Mouse (Mus musculus): ENCODE measurements around the gene Lipt2.
A peak's percentile ranks its signal among the peaks of the same experiment; 100 is the strongest.

Gene Lipt2

DNA sequence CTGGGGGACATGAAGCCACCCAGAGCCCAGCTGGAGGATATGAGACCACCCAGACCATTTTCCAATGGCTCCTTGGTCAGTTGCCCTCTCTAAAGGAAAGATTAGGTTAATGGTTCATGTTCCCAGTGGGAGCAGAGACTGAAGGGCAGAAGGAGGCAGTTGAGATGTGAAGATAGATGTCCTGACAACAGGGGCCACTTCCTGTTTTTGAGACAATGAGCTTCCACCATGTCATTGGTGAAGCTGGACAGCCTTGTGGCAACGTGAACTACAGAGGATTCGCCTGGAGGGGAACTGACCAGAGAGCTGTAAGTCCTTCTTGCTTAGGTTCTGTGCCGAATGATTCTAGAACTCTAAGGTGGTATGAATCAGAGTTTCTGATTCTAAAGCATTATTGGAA, 17.2 kb downstream of the Lipt2 start, which contains the start of gene Kcne3:
Gene Kcne3, plus strand, starts transcription at position 234 of the 400 bp plus-strand sequence.
- DNase-seq: no peak

DNA sequence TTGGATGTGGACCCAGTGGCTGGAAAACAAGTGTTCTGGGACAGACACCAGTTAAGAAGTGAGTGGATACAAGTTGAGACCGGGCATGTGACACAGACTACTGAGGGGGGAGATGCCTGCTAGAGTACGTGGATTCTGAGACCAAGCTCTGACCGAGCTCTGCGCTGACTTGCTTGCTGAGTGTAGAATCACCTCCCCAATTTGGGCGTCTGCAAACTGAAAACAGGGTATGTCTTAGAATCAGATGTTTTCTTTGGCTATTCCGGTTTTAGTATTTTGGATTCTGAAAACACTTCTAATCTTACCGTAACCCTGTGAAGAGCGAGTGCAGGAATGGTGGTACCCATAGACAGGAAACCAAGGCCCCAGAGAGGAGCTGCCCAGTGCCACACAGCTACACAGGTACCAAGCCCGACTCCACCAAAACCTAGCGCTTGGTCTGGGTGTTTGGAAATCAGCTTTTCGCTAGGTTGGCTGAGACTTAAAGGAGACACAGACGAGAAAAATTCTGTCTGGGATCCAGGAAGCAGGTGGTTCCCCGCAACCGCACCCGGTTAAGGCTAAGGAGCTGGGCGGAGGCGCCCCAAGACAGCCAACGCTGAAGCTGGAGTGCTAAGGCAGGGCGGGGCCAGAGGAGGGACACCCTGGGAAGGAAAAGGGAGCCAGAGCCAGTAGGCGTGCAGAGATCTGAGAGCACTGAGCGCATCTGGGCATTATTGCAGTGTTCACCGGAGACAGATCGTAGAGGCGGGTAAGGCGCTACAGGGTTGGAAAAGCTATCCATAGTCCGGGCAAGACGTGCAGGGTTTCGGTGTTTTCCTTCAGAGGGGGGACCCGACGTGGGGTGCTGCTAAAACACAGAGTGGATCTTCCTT, 19.2 kb downstream of the Lipt2 start:
- DNase-seq: peak; percentile 20 to 33

GRCm38 (mm10) chr7:100178891-100179233, 19.8 kb downstream of the Lipt2 start:
- DNase-seq: peak in 1 of 2 experiments; percentile 10

DNA sequence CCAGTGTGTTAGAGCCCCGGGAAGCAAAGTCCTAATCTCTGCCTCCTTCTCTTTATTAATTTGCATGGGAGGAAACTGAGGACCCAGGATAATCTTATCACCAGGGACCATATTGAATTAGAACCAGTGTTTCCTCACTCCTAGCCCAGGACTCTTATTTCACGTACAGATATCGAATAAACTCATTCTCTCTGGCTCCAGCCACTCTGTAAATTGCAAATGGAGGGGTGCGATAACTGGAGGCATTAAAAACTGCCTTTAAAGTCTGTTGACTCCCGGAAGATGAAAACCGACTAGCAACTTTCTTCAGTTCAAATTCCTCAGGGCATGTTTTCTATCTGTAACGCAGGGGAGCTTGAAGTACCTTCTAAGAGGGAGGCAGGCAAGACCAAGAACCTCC, 20.3 kb downstream of the Lipt2 start:
- DNase-seq: no peak

DNA sequence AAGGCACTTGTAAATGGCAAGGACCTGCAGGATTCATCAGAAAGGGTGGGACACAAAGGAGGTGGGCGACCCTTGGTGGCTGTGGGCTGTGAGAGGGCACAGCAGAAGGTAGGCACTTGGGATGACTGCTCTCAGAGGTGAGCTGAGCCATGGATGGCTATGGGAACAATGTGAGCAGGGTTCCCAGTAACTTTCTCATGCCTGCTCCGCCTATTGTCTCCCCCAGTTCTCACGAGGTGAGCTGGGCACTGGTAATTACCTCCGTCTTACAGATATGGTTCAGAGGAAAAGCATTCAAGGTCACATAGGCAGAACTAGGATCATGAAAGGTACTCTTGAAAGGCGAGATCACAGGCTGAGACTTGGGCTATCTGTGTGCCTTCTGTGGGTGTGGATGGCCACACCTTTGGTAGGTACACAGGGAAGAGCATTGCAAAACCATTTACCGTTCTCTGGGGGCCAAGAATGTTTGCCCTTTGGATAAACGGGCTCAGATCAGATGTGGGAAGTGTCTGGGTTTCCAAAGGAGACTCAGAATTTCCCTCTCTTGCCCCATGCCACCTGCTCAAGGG, 20.8 kb downstream of the Lipt2 start:
- no peak for DNase-seq

DNA sequence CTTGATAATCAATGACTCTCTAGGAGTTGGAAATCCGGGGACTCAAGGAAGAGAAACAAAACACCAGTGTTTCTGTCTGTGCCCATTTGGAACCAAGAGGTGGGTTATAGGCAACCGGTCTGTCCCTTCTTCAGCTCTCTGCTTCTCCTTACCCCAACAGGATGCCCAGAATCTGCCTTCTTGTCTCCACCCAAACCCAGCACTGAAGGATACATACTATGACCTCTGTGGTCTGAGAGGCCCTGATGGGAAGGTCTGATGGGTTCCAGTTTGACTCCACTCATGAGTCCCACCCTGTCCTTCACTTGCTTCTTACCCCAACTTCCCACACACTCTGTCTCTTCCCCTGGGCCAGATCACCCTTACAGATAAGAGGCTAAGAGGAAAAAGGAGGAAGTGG, 22.1 kb downstream of the Lipt2 start:
- no peak for DNase-seq

DNA sequence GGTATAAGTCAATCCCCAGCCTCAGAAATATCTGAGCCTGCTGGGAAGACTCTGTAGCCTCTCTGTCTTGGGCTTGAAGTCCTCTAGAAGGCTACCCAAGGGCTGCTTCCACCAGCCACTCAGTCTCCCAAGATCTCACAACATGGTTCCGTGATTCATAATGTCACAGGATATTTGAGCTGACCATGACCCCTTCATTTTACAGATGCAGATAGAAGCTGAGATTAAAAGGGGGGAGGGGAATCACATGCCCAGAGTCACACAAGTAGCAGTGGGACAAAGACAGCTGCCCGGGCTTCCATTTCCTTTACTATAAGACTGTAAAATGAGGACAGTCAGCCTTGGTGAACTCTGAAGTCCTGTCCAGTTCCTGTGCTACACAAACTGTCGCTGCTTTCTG, 22.5 kb downstream of the Lipt2 start:
- no peak for DNase-seq

DNA sequence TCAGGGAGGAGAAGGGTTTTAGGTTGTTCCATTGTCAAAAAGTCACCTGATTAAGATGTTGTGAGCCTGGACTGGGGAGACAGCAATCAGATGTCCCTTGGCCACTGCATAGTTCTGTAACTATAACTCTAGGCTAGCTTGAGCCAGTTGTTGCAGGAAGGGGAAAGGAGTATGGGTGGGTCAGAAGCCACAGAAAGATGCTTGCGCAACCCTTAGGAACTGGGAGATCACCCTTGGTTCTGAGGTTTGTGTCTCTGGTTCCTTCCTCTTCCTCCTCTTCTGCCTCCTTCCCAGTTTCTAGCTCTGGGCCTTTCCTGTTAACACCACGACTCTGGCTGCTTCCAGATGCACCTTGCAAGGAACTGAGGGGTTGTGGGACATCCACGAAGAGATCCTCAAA, 23.3 kb downstream of the Lipt2 start:
- DNase-seq: no peak

DNA sequence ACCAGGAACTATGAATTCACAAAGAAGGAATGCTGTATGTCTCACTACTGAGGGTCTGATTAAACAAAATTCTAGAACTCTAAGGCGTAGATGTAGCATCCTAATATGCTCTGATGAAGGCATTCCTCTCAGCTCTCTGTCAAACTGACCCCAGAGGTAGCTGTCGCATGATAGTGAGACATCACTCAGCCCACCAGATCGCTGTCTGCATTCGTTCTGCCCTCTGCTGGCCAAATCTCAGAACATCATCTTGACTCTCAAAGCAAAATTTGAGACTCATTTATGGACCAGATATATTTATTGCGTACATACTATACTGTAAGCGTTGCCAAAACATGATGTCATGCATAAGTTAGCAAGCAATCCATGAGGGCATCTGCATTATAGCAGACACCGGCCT, 28.5 kb downstream of the Lipt2 start:
- peak; percentile 51 to 75 for DNase-seq

GRCm38 (mm10) chr7:100190167-100190566, 31.1 kb downstream of the Lipt2 start:
- DNase-seq: no peak

- DNase-seq: peak; percentile 72 to 87
Measured at GRCm38 (mm10) chr7:100190778-100191177, 31.7 kb downstream of the Lipt2 start.

GRCm38 (mm10) chr7:100201191-100201590, 42.1 kb downstream of the Lipt2 start:
- DNase-seq: no peak

GRCm38 (mm10) chr7:100203616-100204015, 44.5 kb downstream of the Lipt2 start:
- DNase-seq: no peak

DNA sequence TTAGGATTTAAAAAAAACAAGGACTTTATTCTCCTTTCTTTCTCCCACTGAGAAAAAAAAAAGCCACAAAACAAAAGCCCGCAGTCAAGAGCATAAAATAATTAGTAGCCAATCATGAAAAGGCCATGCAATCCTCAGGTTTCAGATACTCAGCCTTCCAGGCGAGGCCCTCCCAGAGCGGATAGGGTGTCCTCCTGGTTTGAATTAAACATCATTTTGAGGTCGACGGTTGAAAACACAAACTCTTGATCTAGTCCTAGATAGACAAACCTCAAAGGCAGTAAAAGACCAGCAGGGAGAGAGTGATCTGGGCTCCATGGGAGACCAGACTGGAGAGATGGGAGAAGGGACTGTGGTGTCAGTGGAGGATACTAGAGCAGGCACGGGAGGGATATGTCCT, 45.8 kb downstream of the Lipt2 start:
- no peak for DNase-seq

DNA sequence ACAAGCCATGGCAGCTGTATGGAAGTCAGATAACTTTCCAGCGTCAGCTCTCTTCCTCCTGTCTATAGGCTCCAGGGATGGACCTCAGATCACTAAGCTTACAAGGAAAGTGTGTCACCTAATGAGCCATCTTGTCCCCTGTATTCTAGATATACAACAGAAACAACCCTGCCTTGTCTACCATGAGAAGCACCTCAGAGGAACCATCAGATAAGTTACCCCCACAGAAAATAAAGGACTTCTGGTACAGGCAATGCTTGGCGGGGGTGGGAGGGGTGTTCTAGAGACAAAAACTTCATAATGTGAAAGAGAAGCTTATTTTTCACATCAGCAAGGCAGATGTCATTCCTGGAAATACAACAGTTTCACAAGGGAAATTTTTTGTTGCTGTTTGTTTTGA, 47.1 kb downstream of the Lipt2 start:
- DNase-seq: no peak

- DNase-seq: no peak
Measured at GRCm38 (mm10) chr7:100207886-100208285, 48.8 kb downstream of the Lipt2 start.
